Mouse (Mus musculus): Measurements from ENCODE around the gene Aak1. TPM values are rescaled to one million over a fixed set of nuclear protein-coding genes. Genes with fewer than 3 reads are reported as not detected.
A peak's percentile ranks its signal among the peaks of the same experiment; 100 is the strongest.

Aak1 gene
- total RNA-seq, 1 experiment from 2014 or later: 81.9 TPM

GRCm38 (mm10) chr6:86897520-86897919 lies 48.2 kb downstream of the Aak1 start:
- DNase-seq: no peak

- no peak for DNase-seq
Observed at GRCm38 (mm10) chr6:86899053-86899452, 49.7 kb downstream of the Aak1 start.

DNA sequence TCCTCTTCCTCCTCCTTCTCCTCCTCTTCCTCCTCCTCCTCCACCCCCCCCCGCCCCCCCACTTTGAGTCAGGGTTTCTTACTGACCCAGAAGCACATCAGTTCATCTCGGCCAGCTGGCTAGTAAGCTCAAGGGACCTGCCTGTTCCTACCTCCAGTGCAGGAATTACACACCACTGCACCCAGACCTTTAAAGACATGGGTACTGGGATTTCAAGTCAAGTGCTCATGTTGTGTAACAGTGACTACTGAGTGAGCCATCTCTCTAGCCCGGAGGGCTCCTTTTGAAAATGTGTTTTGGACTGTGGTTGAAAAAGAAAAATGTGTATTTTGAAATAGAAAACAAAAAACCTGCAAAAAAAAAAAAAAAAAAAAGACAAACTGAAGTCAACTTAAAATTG lies 50.6 kb downstream of the Aak1 start:
- DNase-seq: no peak

- DNase-seq: no peak
Observed at GRCm38 (mm10) chr6:86900546-86900945, 51.2 kb downstream of the Aak1 start.

- no peak for DNase-seq
Observed at GRCm38 (mm10) chr6:86905500-86905899, 56.2 kb downstream of the Aak1 start.

DNA sequence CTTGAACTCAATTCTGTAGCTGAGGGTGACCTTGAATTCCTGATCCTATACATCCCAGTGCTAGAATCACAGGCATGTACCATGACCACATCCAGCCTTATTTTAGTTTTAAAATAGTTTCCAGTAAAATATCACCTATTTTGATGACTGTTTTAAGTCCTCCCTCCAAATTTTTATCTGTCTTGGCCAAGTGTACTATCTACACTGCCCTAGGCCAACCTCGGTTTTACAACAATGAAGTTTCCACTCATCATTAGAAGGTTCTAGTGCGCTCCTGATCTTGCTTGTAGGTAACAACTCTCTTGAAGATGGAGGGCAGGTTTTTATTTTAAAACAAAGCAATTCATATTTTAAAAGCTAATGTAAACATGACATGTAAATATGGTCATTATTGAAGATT lies 57.9 kb downstream of the Aak1 start:
- DNase-seq: no peak

- no peak for DNase-seq
Observed at GRCm38 (mm10) chr6:86908561-86909150, 59.3 kb downstream of the Aak1 start.

DNA sequence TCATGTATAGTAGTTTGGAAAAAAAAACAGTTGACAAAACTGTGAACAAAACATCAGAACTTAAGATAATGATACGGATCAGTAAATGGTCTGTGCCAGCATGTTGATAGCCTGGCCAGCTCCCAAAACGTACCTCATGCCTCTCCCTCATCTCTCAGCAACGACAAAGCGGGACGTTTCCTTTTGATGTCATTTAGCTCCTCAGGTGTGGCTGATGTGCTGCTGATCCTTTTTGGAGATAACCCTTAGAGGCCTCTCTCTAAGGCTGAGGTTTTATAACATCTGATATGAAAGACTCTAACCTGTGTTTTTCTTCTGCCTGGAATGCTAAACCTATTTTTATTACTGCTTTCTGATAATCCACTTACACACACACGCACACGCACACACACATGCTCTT lies 60.6 kb downstream of the Aak1 start:
- DNase-seq: no peak

GRCm38 (mm10) chr6:86916157-86916820 lies 67.0 kb downstream of the Aak1 start:
- no peak for DNase-seq

DNA sequence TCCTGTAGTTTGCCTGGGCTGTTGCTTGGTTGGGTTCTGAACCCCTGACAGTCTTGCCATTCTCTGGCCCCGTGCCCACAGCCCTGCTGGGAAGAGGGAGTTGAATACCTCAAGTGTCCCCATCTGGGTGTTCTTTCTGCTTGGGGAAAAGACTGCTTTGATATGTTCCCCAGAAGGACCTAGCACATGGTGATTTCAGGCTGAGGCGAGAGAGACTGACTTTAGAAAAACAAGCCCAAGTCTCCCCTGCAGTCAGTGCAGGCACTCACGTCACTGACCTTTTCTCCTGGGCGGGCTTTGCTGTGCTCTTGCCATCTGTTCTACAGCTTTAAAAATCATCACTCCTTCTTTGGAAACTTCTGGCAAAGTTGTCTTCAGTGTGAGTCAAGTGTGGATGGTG lies 67.9 kb downstream of the Aak1 start:
- peak; percentile 18 for DNase-seq

- peak; percentile 56 for DNase-seq
Observed at GRCm38 (mm10) chr6:86918058-86918835, 68.9 kb downstream of the Aak1 start.

DNA sequence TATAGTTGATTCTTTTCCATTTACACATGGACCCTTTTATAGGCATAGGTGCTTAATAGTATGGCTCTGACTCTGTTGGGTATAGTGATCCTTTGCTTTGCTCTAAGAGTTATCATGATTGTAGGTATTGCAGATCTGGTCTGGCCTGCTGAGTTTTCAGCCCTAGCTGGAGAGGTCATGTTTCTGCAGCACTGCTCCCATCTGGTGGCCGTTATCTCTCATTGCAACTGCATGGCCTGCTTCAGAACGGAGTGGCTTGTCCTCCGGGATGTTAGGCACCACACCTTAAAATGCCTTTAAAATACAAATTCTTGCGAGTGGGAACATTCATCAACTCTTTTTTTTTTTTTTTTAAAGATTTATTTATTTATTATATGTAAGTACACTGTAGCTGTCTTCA lies 72.6 kb downstream of the Aak1 start:
- peak; percentile 79 for DNase-seq

DNA sequence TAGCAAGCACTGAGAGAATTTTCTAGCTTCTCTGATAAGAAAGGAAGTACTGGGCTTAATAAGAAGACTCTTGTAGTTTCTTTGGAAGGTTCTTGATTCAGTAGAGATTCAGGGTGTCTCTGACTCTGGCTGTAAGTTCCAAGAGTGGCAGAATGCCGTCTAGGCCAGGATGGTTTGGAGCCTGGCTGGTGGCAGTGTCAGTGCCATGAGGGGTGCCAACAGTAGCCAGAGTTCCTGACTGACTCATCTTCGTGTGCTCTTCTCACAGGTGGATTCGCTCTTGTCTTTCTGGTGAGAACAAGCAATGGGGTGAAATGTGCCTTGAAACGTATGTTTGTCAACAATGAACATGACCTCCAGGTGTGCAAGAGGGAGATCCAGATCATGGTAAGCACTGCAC lies 75.4 kb downstream of the Aak1 start:
- no peak for DNase-seq

GRCm38 (mm10) chr6:86934541-86934940 lies 85.2 kb downstream of the Aak1 start:
- no peak for DNase-seq

DNA sequence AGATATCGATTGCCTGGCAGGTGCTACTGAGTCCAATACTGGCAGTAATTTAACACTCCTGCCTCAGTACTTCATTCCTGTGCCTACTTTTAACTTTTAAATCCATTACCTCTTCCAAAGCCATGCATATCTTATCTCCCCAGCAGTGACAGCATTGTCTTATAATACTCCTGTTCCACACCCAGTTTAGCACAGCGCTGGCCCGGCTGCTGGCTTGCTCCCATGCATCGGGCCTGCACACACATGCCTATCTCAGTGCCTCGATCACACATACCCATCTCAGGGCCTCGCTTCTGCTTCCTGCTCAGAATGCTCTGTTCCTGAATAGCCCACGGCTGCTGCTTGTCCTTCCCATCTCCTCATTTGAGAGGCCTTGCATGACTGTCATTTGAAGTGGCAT lies 90.5 kb downstream of the Aak1 start:
- no peak for DNase-seq

DNA sequence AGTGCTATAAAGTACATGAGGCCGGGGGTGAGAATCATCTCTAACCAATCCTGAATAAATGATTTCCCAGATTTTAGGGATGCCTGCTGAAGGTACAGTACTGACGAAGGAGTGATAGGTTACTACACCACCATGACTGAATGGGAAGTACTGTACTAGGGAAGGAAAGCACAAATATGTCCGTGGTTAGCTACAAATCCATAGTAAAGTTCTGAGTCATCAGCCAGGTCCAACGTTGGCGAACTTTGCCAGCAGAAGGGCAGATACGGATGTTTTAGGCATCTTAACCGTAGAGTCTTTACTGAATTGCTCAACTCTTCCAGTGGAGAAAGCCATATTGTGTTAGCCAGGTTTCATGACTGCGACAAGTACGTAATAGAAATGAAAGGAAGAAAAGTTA lies 91.6 kb downstream of the Aak1 start:
- DNase-seq: no peak

DNA sequence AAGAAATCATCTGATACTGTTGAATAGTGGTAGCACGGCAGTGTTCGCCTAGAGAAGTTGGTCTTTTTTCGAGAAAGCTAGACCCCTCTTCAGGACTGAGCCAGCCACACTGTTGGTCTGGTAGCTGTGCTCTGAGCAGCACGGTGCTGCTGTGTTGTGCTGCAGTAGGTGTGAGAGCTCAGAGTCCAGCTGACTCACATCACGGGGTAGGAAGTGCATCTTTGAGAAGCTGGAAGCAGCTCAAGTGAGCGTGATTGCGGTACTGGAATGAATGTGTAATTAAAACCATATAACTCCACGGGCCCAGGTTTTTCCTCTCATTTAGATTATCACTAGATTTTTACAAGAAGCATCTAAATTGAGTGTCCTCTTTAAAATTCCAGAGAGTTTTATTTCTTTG lies 97.8 kb downstream of the Aak1 start:
- no peak for DNase-seq

DNA sequence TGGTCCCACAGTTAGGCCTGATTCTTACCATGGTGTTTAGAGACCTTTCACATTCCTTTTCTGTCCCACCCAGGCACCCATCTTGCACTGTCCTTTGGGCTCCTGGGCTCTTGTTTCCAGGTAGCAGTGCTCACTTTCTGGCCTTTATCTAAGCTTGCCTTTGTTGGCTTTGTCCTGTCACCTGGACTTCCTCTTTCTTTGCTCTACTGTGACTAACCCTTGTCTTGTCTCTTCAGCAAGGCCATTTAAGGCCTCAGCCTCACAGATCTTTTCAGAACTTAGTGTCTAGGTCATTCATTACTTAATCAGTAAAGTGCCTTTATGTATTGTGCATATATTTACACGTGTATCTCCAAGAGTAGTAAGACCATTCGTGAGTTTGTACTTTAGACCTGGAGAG lies 99.4 kb downstream of the Aak1 start:
- DNase-seq: no peak

GRCm38 (mm10) chr6:86950141-86950540 lies 100.8 kb downstream of the Aak1 start:
- no peak for DNase-seq

DNA sequence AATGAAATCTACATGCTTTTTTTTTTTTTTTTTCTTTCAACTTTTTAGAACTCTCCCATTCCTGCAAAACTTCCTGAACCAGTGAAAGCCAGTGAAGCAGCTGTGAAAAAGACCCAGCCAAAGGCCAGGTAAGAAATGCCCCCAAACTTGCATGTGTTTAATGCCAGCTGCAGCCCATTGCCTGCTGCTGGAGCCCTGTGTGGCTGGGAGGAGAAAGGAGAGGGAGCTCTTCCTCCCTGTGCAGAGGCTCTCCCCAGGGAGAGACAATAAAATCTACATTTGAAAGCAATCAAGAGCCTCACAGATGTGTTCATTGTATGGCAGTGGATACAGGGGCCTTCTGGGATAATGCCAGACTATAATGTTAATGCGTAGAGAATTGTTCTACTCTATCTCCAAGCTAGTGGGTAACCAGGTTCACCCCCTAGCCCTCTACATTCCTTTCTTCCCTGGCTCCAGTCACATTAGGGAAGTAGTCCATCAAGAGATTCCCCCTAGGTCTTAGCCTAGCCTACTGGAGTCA lies 101.5 kb downstream of the Aak1 start:
- DNase-seq: no peak

DNA sequence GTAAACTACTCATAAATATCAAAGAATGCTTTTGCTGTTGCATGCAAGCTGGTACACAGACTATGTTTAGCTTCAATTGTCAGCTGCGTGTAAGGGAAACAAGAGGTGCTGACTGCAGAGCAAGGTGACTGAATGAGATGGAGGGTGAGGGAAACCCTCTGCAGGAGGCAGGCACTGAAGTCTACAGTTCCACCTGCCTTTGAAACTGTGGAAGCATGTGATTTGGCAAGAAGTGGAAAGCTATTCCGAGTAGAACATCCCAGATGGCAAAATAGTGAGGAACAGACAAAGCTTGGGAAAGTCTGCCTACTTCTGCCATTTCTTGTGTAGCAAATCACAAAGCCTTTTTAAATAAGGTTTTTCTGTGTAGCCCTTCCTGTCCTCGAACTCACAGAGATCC lies 106.4 kb downstream of the Aak1 start:
- no peak for DNase-seq

DNA sequence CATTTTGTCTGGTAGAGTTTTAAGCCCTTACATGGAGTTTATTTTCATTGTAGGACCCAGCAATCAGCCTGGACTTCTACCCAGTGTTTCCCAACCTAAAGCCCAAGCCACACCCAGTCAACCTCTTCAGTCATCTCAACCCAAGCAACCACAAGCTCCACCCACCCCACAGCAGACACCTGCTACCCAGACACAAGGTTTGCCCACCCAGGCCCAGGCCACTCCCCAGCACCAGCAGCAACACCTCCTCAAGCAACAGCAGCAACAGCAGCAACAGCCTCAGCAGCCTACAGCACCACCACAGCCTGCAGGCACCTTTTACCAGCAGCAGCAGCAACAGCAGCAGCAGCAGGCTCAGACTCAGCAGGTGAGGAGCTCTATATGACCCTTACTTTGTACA lies 106.9 kb downstream of the Aak1 start:
- no peak for DNase-seq

DNA sequence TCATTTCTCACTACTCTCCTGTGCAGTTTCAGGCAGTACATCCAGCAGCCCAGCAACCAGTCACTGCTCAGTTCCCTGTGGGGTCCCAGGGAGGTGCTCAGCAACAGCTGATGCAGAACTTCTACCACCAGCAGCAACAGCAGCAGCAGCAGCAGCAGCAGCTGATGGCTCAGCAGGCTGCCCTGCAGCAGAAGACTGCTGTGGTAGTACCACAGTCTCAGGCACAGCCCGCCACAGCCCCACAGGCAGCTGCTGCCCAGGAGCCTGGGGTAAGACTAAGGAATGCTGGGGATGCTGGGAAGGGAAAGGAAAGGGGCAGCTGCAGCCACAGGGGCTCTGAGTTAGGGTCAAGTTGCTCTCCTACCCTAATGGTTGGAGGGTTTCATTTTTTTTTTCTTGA lies 109.7 kb downstream of the Aak1 start:
- no peak for DNase-seq

Measured in adrenal gland, postnatal 14 days (tissue).